Mouse (Mus musculus) frontal cortex, adult (tissue): Measurements from ENCODE around the gene Grik1.

Experiments
- ATAC-seq: cut with Nextera tagmentation; 2 replicates; pipeline ENCODE4 v1.9.2; 2017; ENCODE audit warnings: mild to moderate bottlenecking, moderate library complexity, mixed read lengths; ENCODE audit not compliant: low TSS enrichment

The Grik1 gene

DNA sequence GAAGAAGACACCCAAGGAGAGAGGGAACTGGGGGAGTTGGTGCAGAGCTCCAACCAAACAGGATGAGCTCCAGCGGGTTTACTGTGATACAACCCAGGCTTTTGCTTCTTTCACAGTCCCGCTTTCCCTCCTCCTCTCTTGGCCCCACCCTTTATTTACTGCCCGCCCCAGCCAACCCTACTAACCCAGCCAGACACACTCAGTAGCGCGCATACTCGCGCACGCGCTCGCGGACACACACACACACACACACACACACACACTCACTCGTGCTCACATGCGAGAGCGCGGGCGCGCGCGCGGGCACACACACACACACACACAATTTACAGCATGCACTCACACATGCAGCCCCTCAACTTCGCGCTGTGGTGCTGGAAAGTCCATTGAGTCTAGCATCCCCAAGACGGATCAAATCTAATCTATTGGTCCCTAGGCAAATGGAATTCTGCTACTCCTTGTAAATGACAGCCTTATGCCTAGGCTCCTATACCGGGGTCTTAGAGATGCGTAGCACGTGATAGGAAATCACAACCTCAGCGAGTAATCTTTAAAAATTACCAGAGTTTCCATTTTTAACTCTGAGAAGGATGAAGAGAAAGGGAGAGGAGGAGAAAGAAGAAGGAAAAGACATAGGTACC is at the start of gene Grik1:
Gene Grik1, minus strand, starts transcription at position 134 of the 641 bp plus-strand sequence.
- ATAC-seq, result peak; percentile 68

DNA sequence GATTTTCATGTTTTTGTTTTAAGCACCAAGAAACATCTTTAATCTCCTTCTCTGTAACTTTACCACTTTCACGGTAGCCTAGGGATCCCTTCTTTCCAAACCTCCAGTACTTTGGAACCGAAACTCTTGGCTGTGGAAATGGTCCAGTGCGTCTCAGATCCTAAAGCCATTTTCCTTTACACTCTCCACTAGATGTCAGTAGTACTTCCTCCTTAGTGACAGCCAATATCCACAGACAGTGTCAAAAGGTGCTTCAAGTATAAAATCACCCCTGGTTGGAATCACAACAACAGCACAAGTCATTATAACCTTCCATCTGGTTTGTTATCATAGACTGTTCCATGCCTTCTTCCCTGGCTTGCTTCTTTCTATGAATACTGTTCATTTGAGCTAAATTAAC is 4.1 kb upstream of the Grik1 start:
- no peak for ATAC-seq

DNA sequence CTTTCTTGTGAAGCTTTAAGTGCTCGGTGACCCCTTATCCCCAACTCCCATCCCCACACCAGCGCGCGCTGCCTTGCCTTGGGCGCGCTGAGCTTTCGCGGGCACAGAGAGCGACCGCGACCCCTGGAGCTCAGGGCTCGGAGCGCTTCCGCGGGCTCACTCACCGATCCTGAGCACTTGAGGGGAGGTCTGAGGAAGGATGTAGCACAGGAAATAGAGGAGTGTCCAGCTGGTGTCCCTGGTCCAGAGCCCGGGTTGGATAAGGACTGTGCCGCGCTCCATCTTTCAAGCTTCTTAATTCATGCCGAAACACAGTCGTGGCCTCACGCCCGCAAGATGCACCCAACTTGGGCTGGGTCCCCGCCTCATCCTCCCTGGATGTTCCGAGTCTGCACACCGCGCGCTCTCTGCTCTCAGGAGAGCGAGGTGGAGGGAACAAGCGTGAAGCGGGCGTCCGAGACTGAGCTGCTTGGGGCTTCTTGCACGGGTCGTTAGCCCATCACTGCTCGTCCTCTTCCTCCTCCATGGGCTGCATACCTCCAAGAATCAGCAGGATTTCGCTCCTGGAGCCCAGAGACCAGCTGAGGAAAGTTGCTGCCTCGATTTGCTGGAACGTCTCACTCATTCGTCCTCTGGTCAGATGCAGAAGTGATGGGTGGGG is 514 bp downstream of the Grik1 start:
- peak; percentile 66 for ATAC-seq

DNA sequence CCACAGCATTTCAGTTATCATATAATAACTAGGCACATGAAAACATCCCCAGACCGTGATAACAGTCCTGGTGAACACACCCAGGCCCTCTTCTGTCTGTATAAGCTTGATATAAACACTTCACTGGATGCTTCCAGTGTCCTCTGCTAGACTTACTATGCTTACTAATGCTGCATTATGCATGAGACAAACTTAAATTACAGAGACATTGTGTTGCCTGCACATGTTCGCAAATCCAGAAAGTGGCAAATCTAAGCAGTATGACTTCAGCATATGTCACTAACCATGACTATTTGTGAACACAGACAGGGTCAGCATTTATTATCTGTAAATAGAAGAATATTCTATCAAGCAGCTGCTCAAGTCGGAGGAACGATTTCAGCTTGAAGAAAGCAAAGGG is 31.7 kb downstream of the Grik1 start:
- 0 out of 2 replicates have a peak, but pooled peaks have one; percentile 20 for ATAC-seq

DNA sequence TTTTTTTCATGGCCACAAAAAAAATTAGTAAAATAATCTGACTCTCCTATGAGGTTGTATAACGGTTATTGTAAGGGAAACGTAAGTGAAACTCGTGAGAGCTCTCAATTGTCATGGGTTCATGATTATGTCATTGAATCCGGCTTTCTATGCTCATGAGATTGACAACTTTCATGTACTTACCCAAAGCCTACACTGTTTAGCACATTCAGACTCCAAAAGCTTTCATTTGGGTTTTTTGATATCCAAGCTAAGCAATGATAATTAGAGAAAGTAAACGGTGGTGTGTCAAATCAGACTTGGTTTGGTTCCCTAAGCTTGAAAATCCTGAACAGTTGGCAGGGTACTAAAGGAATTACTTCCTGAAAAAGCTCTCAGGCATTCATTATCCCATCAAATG is 33.0 kb downstream of the Grik1 start:
- ATAC-seq, result no peak

DNA sequence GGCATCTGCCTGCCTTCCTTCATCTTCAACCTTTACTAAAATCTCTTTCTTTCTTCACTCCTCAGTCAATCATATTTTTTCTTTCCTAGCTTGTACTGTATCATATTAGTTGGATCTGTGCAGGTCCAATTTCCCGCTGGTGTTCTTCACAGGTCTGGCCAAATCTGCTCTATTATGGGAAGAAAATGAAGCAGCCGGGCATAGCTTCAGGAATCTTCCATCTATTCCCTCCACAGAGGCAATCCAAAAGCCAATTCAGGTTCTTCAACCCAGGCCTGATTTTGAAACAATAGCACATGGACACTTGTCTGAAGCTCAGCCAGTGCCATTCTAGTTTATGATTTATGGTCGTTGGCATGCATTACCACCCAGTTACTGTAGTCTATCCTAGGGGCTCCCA is 34.0 kb downstream of the Grik1 start:
- ATAC-seq, result no peak

DNA sequence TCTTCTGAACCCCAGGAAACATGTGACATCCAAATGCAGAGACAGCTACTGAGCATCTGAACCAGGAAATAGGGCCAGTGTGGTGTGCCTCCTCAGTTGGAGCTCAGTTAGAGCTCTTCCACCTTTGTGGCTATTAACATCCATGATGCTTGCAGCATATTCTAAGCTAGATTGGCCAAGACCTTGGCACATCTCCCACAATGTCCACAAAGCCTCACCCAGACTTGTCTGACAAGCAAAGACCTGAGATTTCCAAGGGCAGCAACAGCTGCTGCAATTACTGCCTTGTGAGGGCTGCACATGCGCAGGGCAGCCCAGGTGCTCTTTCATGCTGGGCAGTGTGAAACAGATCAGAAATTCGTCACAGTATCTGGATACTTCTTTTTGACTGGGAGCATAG is 37.4 kb downstream of the Grik1 start:
- ATAC-seq, result no peak

DNA sequence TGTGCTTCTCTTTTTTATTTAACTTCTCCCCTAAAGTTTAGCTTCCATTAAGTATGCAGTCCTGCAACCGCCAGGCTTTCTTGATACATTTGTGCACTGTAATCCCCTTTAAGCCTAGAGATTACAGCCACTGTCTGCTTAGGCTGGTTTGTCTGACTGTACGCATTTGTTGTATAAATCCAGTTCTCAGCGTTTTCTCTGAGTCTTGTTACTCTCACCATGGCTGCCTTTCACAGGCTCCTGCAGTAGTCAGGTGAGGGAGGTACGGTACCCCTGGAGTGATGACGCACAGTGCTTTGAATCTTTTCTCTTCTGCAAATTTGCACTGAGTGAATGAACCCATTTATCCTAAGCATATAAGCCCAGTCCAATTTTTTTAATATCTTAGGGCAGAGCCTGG is 39.0 kb downstream of the Grik1 start:
- ATAC-seq, result no peak

DNA sequence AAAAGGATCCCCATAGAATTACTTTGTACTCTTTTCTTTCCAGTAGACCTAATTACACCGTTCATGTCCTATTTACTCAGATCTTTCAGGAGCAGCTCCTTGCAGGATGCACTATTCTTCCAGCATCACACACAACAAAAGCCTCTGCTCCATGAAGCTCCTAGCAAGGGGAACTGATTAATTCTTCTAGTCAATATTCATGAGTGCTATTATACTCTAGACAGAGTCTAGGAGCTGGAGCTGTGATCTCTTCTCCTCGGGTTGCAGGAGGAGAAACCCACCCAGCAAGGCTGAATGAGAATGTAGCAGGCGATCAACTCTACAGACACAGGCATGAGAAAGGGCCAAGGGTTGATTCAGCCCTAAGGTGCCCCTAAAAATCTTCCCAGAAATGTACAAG is 40.2 kb downstream of the Grik1 start:
- ATAC-seq, result no peak

DNA sequence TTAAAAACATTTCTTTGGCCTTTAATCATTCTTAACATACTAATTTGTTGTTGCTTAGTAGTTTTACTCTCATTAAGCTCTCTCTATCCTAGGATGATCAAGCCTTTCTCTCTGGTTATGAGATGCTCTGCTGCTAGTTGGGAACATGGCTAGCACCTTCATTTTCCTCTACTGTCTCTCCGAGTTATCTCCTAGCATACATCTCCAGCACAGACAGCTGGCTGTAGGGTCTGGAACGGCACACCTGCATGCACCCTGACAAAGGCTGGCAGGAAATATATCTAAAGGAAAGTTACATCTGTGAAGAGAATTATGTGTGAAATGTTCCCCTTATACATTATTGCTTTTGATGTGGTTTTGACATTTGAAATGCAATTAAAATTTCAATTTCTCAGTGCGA is 42.5 kb downstream of the Grik1 start:
- ATAC-seq, result no peak

DNA sequence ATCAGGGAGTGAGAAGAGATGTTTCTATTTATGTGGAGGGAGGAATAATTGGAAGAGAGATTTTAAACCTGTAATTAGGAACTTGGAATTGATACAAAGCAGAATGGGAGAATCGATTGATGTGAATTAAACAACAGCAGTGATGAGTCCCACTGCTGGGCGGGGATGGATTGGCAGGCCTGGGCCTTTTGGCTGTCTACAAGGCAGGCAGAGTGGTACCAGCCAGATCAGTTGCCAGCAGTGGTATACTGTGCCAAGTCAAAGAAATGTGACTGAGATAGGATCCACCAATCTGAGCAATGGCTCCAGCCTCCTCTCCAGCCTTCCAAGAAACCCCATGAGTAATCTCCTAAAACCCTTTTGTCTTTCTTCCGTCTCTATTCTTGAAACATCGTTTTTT is 45.4 kb downstream of the Grik1 start:
- 0 out of 2 replicates have a peak, but pooled peaks have one; percentile 9 for ATAC-seq

DNA sequence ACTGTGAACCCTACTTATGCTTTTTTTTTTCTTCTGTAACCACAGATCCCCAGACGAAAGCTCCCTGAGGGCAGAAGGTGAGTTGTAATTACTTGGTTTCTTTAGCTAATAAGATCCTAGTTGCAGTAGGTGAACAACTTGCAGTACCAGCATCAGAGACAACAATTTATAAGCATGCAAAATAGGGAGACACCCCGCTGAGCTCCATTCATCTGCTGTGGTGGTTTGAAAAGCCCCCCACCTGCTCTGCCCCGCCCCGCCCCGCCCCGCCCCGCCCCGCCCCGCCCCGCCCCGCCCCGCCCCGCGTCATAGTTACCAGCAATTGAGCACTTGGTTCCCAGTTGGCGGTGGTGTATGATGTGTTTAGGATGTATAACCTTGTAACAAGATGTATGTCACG is 64.4 kb downstream of the Grik1 start:
- no peak for ATAC-seq

DNA sequence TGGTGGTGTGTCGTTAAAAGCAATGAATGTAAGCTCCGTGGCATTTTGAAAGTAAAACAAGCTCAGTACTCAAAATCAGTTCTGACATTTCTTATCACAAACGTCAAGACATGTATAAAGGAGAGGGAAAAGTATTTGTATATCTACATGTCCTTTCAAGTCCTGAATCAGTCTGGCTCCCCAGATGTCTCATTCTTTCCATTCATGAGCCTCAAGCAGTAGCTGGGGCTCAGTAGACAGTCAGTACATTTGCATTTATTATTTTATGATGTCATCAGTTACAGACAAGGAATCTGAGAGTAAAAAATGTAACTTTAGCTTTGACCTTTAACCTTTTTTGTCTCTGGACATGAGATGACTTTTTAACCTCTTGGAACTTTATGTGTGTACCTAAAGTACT is 68.1 kb downstream of the Grik1 start:
- ATAC-seq, result no peak

DNA sequence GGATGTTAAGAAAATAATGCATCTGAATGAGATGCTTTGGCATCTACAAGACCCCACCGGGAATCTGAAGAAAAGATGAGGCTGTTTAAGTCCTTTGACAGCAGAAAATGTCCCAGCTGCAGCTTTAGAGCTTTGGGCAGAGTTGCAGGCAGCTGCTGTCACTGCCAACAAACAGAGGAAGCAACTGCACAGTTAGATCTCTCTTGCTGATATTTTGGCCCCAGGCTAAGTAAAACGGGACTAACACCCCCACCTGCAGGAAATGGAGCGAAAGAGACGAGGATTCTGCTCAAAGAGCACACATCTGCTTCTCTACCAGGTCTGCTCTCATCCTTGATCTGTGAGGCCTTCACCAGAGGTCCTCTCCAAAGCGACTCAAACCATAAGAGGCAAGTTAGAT is 77.5 kb downstream of the Grik1 start:
- ATAC-seq, result 0 out of 2 replicates have a peak, but pooled peaks have one; percentile 47

DNA sequence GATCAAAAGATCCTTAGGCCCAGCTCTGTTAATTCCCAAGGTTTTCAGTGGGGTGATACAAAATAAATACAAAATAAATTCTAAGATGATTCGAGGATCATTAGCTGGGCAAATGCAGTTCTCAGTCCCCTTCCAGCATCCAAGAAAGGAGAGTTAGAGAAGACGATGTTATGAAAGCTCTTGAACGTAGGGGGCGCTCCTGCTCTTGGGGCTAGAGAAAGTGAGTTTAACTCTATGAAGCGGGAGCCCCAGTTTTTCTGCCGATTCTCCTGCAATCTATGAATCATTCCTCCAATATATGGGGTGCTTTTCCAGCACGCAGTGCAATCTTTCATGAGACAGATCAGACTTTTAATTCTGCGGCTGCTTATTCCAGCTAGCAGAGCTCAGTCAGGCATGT is 78.2 kb downstream of the Grik1 start:
- ATAC-seq, result peak; percentile 44; the same call in 1 of the 2 replicates

DNA sequence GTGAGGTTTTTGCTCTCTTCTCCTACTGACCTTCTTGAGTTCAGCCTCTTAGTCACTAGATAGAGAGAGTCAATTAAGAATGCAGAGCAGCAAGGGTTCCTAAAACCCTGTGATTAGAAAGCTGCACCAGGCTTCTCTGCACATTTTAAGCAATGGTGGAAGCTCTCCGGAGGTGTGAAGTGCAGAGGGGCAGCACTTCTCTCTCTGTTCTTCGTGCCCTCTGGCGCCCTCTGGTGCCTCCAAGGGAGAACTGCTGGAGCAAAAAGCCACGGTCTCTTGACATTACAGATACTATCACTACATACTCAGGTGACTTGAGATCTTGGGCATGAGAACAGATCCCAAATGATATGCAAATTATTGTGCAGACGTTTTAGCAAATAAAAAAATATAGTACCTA is 85.7 kb downstream of the Grik1 start:
- peak; percentile 90 for ATAC-seq

DNA sequence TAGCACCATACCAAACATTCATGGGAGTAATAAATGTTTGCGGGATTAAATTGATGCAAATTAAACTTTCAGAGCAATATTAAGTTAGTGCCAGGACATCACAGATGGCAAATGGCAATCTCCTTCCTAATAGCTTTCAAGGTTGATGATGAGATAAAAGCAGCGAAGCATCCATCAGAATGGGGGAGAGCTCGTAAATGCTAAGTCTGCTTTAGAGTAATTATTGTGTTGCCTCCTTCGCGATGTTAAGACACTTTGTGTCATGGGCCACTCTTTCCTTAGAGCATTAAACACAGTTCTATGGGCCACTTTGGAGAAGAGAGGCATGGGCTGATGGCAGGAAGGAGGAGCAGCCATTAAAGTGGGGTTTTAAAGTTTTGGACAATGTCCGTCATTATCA is 86.1 kb downstream of the Grik1 start:
- no peak for ATAC-seq

DNA sequence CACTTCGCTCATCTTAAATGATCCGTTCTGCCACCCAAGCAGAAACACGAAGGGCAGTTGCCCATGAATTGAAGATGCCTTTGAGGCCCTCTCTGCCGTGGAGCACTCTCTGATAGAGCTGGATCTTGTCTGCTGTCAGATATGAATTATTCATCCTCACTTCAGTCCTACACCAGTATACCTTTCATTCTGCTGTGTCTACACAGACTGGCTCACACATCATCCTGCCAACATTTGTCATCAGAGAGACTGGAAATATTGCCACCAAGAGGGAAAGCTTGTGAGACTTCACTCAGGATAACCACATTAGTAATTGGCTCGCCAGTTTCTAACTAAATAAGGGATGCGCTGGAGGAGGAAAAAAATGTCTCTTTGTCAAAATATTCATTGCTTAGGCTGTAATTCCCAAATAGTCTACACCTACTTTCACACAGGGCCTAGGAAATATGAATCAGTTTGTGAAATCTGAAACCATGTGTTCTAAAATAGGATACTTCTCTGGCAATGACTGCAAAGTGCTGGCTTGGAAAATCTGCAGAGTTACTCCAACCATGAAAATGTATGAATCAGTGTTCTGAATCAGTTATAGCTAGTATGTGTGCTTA is 102.5 kb downstream of the Grik1 start:
- ATAC-seq, result peak; percentile 95

DNA sequence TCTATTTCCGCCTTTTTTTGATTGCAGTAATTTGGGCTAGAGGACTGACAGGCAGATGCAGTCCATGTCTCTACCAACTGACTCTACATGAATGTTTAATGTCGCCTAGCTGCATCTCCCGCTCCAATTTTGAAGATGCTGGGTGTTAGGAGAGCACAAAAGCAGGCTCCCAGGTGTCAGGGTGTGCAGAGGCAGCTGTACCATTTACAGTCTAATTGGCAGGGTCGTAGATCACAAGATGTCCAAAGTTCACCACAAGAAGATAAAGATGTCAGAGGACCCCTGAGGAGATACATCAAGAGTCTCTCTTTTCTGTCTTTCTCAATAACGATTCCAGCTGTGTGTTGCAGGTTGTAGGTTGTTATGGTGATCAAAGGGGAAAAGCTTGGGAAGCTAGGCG is 111.3 kb downstream of the Grik1 start:
- ATAC-seq, result no peak

DNA sequence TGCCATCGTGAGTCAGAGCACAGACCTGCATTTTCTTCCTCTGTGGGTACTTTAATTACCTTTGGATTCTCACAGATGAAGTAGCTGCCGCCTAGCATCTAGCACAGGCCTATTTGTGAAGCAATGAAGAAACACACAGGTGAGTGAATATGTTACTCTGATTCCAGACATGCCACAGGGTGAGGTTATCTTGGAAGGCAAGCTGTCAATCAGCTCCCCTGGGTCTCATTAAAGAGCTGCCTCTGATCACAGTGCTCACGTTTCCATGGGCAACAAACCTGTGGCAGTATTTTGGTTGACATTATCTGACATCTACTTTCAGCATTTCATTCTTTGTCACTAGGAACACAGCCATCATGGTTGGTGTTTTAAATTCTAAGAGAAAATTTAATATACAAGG is 112.7 kb downstream of the Grik1 start:
- no peak for ATAC-seq

DNA sequence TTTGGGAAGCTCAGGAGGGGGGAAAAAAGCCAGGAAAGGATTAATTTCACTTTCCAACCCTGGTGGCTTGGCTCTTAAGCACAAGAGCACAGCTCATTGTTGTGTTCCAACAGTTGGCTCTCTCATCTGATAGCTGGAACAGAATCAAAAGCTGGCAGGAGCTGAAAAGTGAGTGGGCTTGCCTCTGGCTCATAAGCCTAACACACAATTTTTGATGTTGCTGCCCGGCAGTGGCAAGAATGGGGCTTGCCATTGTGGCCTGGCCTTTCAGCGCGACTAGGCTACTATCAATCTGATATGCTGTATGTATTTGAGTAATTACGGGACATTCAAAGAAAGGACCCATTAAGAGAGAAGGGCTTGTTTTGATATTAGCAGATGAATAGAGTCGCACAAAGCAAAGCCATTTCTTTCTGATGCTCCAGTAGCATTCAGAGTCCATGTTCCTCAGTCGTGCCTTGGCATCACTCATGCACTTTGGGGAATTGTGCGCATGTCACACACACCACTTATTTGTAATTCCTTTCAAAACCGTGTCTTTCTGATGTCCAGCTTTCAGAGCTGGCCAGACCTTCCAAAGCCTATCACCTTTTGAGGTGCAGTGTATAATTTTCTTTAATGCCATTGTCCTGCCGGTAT is 115.9 kb downstream of the Grik1 start:
- peak; percentile 87 for ATAC-seq

DNA sequence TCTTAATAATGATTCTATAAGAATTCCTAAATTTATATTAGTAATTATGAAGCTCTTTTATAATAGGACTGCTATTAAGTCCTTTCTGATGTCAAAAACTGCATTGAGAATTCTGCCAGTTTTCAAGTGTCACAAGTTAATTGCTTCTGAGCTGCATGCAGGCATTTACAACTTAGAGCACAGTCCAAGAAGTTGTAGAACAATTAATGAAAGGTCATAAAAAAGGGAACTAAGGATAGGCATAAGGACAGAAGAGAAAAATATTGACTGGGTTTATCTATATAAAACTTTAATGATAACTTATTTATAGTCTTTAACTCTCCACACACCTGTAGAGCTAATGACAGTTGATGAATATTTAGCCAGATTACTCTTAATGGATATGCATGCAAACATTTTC is 123.5 kb downstream of the Grik1 start:
- ATAC-seq, result no peak

DNA sequence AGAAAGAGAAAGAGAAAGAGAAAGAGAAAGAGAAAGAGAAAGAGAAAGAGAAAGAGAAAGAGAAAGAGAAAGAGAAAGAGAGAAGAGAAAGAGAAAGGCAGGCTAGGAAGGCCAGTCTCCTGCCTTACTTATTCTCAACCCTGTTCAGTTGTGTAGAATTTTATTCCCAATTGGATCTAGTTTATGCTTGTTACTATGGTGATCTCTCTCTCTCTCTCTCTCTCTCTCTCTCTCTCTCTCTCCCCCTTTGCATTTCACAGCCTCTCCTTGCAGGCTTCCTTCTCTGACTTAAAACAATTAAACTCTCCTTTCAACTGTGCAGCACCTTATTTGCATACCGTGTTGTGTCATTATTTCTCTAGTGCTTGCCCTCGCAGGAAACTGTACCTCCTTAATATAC is 147.5 kb downstream of the Grik1 start:
- peak; percentile 20; the same call in 1 of the 2 replicates for ATAC-seq
